Mouse (Mus musculus): ENCODE measurements around the gene Macf1. TPM values are rescaled to one million over a fixed set of nuclear protein-coding genes. Genes with fewer than 3 reads are reported as not detected.

The Macf1 gene
- polyA plus RNA-seq (2015; fragmentation: Nextera tagmentation; extraction: Ambion mirVana): 26.6 and 28.9 TPM in 2 replicates

GRCm38 (mm10) chr4:123684260-123684659, at the start of gene Macf1:
Gene Macf1 (minus strand): TSS chr4:123684360.
- Histone ChIP-seq H3K27ac (replicated peaks) (no peak within 1 kb of the TSS), H3K4me1 (replicated peaks; ENCODE audit: control insufficient read depth, insufficient read depth) (0 out of 2 replicates have a peak, but pooled peaks cover 2% of the 10 kb centered on the region), H3K9ac (ENCODE audit: low read length) (no peak within 1 kb of the TSS), H3K4me3 (ENCODE audit: low read depth, low read length) (no peak within 1 kb of the TSS), H3K9me3 (ENCODE audit: control insufficient read depth, low read length) (no peaks in the 10 kb centered on the region), H3K4me2 (replicated peaks; ENCODE audit: low read depth) (no peak within 1 kb of the TSS), H3K27me3 (ENCODE audit: control insufficient read depth, insufficient read depth, low read length) (no peaks in the 10 kb centered on the region), H3K36me3 (ENCODE audit: control insufficient read depth, insufficient read depth, low read length) (no peaks in the 10 kb centered on the region)
- WGBS: 84% methylated on average over 3 of the region's 3 CpGs
- TF ChIP-seq CTCF (IDR thresholded peaks at IDR 0.05; ENCODE audit: low read depth): no peak
- TF ChIP-seq EP300 (optimal IDR thresholded peaks at IDR 0.05): no peak
- DNase-seq (ENCODE audit: low spot score) (no peak), ATAC-seq (ENCODE audit: low FRiP score, low TSS enrichment) (no peak)

- H3K4me1 ChIP-seq (replicated peaks; ENCODE audit: control insufficient read depth, insufficient read depth): no peaks in the 10 kb centered on the region
- 75% methylated on average over 9 of the region's 9 CpGs for WGBS
- peak; percentile 60; the same call in 1 of the 2 replicates for ATAC-seq (ENCODE audit: low FRiP score, low TSS enrichment)
These were observed 49.4 kb upstream of the Macf1 start for GRCm38 (mm10) chr4:123733532-123733931.

GRCm38 (mm10) chr4:123732921-123733320, 48.8 kb upstream of the Macf1 start:
- ATAC-seq (ENCODE audit: low FRiP score, low TSS enrichment): peak; percentile 47
- TF ChIP-seq EP300 (optimal IDR thresholded peaks at IDR 0.05) (no peak), CTCF (IDR thresholded peaks at IDR 0.05; ENCODE audit: low read depth) (no peak)
- H3K9ac ChIP-seq (ENCODE audit: low read length): no peak overlapping the region
- H3K4me3 ChIP-seq (ENCODE audit: low read depth, low read length): no peak overlapping the region
- H3K4me2 ChIP-seq (replicated peaks; ENCODE audit: low read depth): no peak overlapping the region
- no peak overlapping the region for H3K27ac ChIP-seq (replicated peaks)
- 89% methylated on average over 2 of the region's 2 CpGs for WGBS
- no peaks in the 10 kb centered on the region for H3K4me1 ChIP-seq (replicated peaks; ENCODE audit: control insufficient read depth, insufficient read depth)
- no peaks in the 10 kb centered on the region for H3K9me3 ChIP-seq (ENCODE audit: control insufficient read depth, low read length)
- H3K27me3 ChIP-seq (ENCODE audit: control insufficient read depth, insufficient read depth, low read length): no peaks in the 10 kb centered on the region
- H3K36me3 ChIP-seq (ENCODE audit: control insufficient read depth, insufficient read depth, low read length): peaks cover 9% of the 10 kb centered on the region
- no peak for DNase-seq (ENCODE audit: low spot score)

More at GRCm38 (mm10) chr4:123733532-123733931, 49.4 kb upstream of the Macf1 start:
- H3K9me3 ChIP-seq (ENCODE audit: control insufficient read depth, low read length): no peaks in the 10 kb centered on the region
- H3K9ac ChIP-seq (ENCODE audit: low read length): no peak overlapping the region
- H3K36me3 ChIP-seq (ENCODE audit: control insufficient read depth, insufficient read depth, low read length): peaks cover 15% of the 10 kb centered on the region
- no peak overlapping the region for H3K27ac ChIP-seq (replicated peaks)
- no peak for TF ChIP-seq EP300 (optimal IDR thresholded peaks at IDR 0.05)
- H3K27me3 ChIP-seq (ENCODE audit: control insufficient read depth, insufficient read depth, low read length): no peaks in the 10 kb centered on the region
- no peak overlapping the region for H3K4me3 ChIP-seq (ENCODE audit: low read depth, low read length)
- no peak for DNase-seq (ENCODE audit: low spot score)
- H3K4me2 ChIP-seq (replicated peaks; ENCODE audit: low read depth): no peak overlapping the region

GRCm38 (mm10) chr4:123732163-123732910, 48.2 kb upstream of the Macf1 start:
- WGBS: 88% methylated on average over 4 of the region's 4 CpGs
- no peak overlapping the region for H3K4me3 ChIP-seq (ENCODE audit: low read depth, low read length)
- ATAC-seq (ENCODE audit: low FRiP score, low TSS enrichment) (peak; percentile 38; the same call in 1 of the 2 replicates), DNase-seq (ENCODE audit: low spot score) (no peak)
- no peaks in the 10 kb centered on the region for H3K9me3 ChIP-seq (ENCODE audit: control insufficient read depth, low read length)
- TF ChIP-seq EP300 (optimal IDR thresholded peaks at IDR 0.05) (no peak), CTCF (IDR thresholded peaks at IDR 0.05; ENCODE audit: low read depth) (no peak)
- H3K9ac ChIP-seq (ENCODE audit: low read length): no peak overlapping the region
- no peak overlapping the region for H3K27ac ChIP-seq (replicated peaks)
- H3K36me3 ChIP-seq (ENCODE audit: control insufficient read depth, insufficient read depth, low read length): peaks cover 9% of the 10 kb centered on the region
- no peak overlapping the region for H3K4me2 ChIP-seq (replicated peaks; ENCODE audit: low read depth)
- H3K27me3 ChIP-seq (ENCODE audit: control insufficient read depth, insufficient read depth, low read length): no peaks in the 10 kb centered on the region
- H3K4me1 ChIP-seq (replicated peaks; ENCODE audit: control insufficient read depth, insufficient read depth): no peaks in the 10 kb centered on the region

- TF ChIP-seq CTCF (IDR thresholded peaks at IDR 0.05; ENCODE audit: low read depth) (no peak), EP300 (optimal IDR thresholded peaks at IDR 0.05) (no peak)
- H3K4me1 ChIP-seq (replicated peaks; ENCODE audit: control insufficient read depth, insufficient read depth): no peaks in the 10 kb centered on the region
- 86% methylated on average over 4 of the region's 4 CpGs for WGBS
- no peak overlapping the region for H3K4me2 ChIP-seq (replicated peaks; ENCODE audit: low read depth)
- no peaks in the 10 kb centered on the region for H3K27me3 ChIP-seq (ENCODE audit: control insufficient read depth, insufficient read depth, low read length)
- no peak overlapping the region for H3K9ac ChIP-seq (ENCODE audit: low read length)
- ATAC-seq (ENCODE audit: low FRiP score, low TSS enrichment): no peak
- H3K4me3 ChIP-seq (ENCODE audit: low read depth, low read length): no peak overlapping the region
- no peaks in the 10 kb centered on the region for H3K36me3 ChIP-seq (ENCODE audit: control insufficient read depth, insufficient read depth, low read length)
- H3K9me3 ChIP-seq (ENCODE audit: control insufficient read depth, low read length): no peaks in the 10 kb centered on the region
- no peak overlapping the region for H3K27ac ChIP-seq (replicated peaks)
- no peak for DNase-seq (ENCODE audit: low spot score)
These were observed 37.6 kb upstream of the Macf1 start for GRCm38 (mm10) chr4:123721761-123722160.

GRCm38 (mm10) chr4:123718434-123718780, 34.2 kb upstream of the Macf1 start:
- Histone ChIP-seq H3K4me2 (replicated peaks; ENCODE audit: low read depth) (peak overlapping the region; percentile 55), H3K4me3 (ENCODE audit: low read depth, low read length) (peak overlapping the region; percentile 65), H3K9ac (ENCODE audit: low read length) (peak overlapping the region; percentile 50; the same call in 1 of the 2 replicates), H3K36me3 (ENCODE audit: control insufficient read depth, insufficient read depth, low read length) (peaks cover 4% of the 10 kb centered on the region; the same call in 1 of the 2 replicates), H3K9me3 (ENCODE audit: control insufficient read depth, low read length) (no peaks in the 10 kb centered on the region), H3K27me3 (ENCODE audit: control insufficient read depth, insufficient read depth, low read length) (no peaks in the 10 kb centered on the region), H3K4me1 (replicated peaks; ENCODE audit: control insufficient read depth, insufficient read depth) (no peaks in the 10 kb centered on the region), H3K27ac (replicated peaks) (0 out of 2 replicates have a peak overlapping the region, but pooled peaks have one; percentile 45)
- ATAC-seq (ENCODE audit: low FRiP score, low TSS enrichment) (peak; percentile 25; the same call in 1 of the 2 replicates), DNase-seq (ENCODE audit: low spot score) (no peak)
- 17% methylated on average over 7 of the region's 7 CpGs for WGBS
- no peak for TF ChIP-seq CTCF (IDR thresholded peaks at IDR 0.05; ENCODE audit: low read depth)
- no peak for TF ChIP-seq EP300 (optimal IDR thresholded peaks at IDR 0.05)

Data from stomach, postnatal 0 days (tissue).